Mouse (Mus musculus): ENCODE results near the gene Exoc3l.

DNA sequence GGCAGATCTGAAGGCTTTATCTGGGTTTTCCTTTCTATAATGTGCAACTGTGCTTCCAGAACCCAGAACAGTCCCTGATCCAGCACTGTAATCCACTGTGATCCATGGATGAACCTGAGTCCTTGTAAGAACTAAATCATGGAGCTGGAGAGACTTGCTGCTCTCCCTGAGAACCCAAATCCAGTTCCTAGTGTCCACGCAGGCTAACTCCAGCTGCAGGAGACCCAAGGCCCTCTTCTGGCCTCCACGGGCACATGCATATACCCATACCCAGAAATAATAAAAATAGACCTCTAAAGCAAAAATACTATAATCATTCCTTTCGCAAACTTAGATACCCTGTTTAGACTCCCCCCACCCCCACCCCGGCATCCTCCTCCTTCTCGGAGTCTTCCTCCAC is 7.7 kb downstream of the Exoc3l start:
- TF ChIP-seq CTCF (IDR thresholded peaks at IDR 0.05; ENCODE audit: low read depth) (no peak), EP300 (optimal IDR thresholded peaks at IDR 0.05) (no peak)

Data from stomach, postnatal 0 days (tissue).